Mouse (Mus musculus) midbrain, embryonic 16.5 days (tissue): ENCODE results near the gene Fbxo3. TPM values are rescaled to one million over a fixed set of nuclear protein-coding genes. Genes with fewer than 3 reads are reported as not detected.

Source experiments
- ATAC-seq: fragments of 200-750 bp; cut with Nextera tagmentation; 2 replicates; pipeline ENCODE4 v1.8.0; 2017; ENCODE audit warnings: moderate TSS enrichment
- H3K27ac ChIP-seq: fragments of 300-500 bp; sonication (generic); 2 replicates; pipeline ENCODE4 v1.5.1; 2014; ENCODE audit warnings: mild to moderate bottlenecking, low read length, mixed read lengths
- H3K27me3 ChIP-seq: fragments of 300-500 bp; sonication (generic); 2 replicates; pipeline ENCODE4 v1.6.1; 2014; ENCODE audit warnings: low read depth, low read length, mixed read lengths; ENCODE audit not compliant: control insufficient read depth, insufficient read depth
- H3K36me3 ChIP-seq: fragments of 300-500 bp; sonication (generic); 2 replicates; pipeline ENCODE4 v1.6.1; 2014; ENCODE audit warnings: mild to moderate bottlenecking, low read length, moderate library complexity, mixed read lengths; ENCODE audit not compliant: control insufficient read depth, insufficient read depth
- H3K4me1 ChIP-seq: fragments of 300-500 bp; sonication (generic); 2 replicates; pipeline ENCODE4 v1.6.1; 2014; ENCODE audit warnings: mild to moderate bottlenecking, low read length, mixed read lengths; ENCODE audit not compliant: control insufficient read depth, insufficient read depth
- H3K4me2 ChIP-seq: fragments of 300-500 bp; sonication (generic); 2 replicates; pipeline ENCODE4 v1.6.1; 2014; ENCODE audit warnings: mild to moderate bottlenecking, low read length, mixed read lengths
- H3K4me3 ChIP-seq: fragments of 300-500 bp; sonication (generic); 2 replicates; pipeline ENCODE4 v1.5.1; 2014; ENCODE audit warnings: low read depth, mild to moderate bottlenecking, low read length, moderate library complexity, mixed read lengths
- H3K9ac ChIP-seq: fragments of 300-500 bp; sonication (generic); 2 replicates; pipeline ENCODE4 v1.6.1; 2014; ENCODE audit warnings: low read depth, low read length, mixed read lengths
- H3K9me3 ChIP-seq: fragments of 300-500 bp; sonication (generic); replicated peaks from 2 replicates; pipeline ENCODE4 v1.6.1; 2014; ENCODE audit warnings: mild to moderate bottlenecking, low read length, mixed read lengths; ENCODE audit not compliant: control insufficient read depth, poor library complexity, severe bottlenecking
- whole genome bisulfite sequencing: fragments of 180-500 bp; shearing (Covaris S2); extraction: QIAGEN DNeasy Blood & Tissue Kit; methylation state at CpG from one replicate; pipeline ENCODE4 v1.1.7; 2014; 5-methylcytosine and 5-hydroxymethylcytosine counted together
- polyA plus RNA-seq: library from polyadenylated mRNA; unstranded; fragments of >200 nt; fragmentation: Nextera tagmentation; extraction: Ambion mirVana; gene quantifications from 2 replicates; pipeline ENCODE4 v1.2.1, GENCODE M21; 2015

The Fbxo3 gene
- polyA plus RNA-seq, 1 experiment from 2014 or later: 84.0 TPM

GRCm38 (mm10) chr2:104032056-104032455 lies 4.5 kb downstream of the Fbxo3 start:
- no peak overlapping the region for H3K4me3 ChIP-seq

DNA sequence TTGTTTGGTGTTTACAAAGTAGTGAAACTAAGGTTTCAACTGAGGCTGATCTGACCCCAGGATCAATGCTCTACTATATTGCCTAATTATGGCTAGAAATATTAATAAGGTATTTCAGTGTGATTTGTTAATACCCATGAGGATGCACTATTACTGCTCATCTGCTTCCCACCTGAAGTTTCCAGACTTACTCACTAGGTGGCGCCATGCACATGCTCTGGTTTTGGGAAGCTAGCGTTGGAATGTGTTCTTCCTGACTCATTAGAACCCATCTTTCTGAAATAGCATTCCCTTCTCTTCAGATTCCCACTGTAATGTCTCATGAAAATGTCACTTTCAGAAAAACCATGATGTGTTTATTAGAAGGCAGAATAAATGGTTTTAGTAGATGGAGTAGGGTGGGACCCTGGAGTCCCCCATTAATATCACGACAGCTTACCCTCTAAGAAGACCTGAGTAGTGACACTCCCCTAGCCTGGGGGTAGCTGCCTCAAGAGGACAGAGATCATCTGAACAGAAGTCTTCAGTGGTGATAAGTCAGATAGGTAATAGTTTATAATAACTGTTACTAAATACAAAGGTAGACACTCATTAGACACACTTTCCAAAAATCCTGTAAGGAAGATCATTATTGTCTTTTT lies 7.4 kb downstream of the Fbxo3 start:
- Histone ChIP-seq H3K36me3 (peaks cover 30% of the 10 kb centered on the region), H3K27me3 (no peaks in the 10 kb centered on the region), H3K4me1 (peaks cover 7% of the 10 kb centered on the region; the same call in 1 of the 2 replicates), H3K9me3 (no peaks in the 10 kb centered on the region), H3K4me2 (no peak overlapping the region), H3K9ac (no peak overlapping the region), H3K27ac (no peak overlapping the region), H3K4me3 (no peak overlapping the region)
- ATAC-seq: no peak
- 32% methylated on average over 3 of the region's 3 CpGs for WGBS

More at GRCm38 (mm10) chr2:104032056-104032455, 4.5 kb downstream of the Fbxo3 start:
- Histone ChIP-seq H3K9me3 (no peaks in the 10 kb centered on the region), H3K4me2 (no peak overlapping the region), H3K9ac (no peak overlapping the region), H3K4me1 (peaks cover 26% of the 10 kb centered on the region), H3K27ac (no peak overlapping the region), H3K27me3 (no peaks in the 10 kb centered on the region), H3K36me3 (peaks cover 20% of the 10 kb centered on the region)
- ATAC-seq: no peak
- WGBS: 91% methylated on average over 3 of the region's 3 CpGs

- no peak for ATAC-seq
- Histone ChIP-seq H3K9ac (no peak overlapping the region), H3K4me1 (0 out of 2 replicates have a peak, but pooled peaks cover under 1% of the 10 kb centered on the region), H3K36me3 (peaks cover 30% of the 10 kb centered on the region), H3K27me3 (no peaks in the 10 kb centered on the region), H3K4me2 (no peak overlapping the region), H3K27ac (no peak overlapping the region), H3K4me3 (no peak overlapping the region), H3K9me3 (no peaks in the 10 kb centered on the region)
- WGBS: 92% methylated on average over 6 of the region's 6 CpGs
Observed at GRCm38 (mm10) chr2:104035595-104035994, 8.1 kb downstream of the Fbxo3 start.

DNA sequence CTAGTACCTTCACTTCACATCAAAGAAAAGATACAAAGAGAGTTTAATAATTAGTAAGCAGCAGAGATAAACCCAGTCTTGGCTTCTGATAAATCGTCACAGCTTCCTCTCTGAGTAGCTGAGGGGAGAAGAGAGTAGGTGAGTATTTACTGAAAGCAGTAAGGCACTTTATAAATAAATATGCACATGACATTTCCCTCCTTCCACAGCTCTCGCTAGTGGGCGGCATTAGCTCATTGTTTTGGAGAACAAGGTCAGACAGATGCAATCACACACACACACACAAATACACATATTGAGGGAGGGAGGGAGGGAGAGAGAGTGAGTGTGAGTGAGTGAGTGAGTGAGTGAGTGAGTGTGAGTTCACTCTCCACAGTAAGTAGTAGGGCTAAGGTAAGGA lies 8.8 kb downstream of the Fbxo3 start:
- Histone ChIP-seq H3K9me3 (no peaks in the 10 kb centered on the region), H3K4me3 (no peak overlapping the region), H3K4me1 (no peaks in the 10 kb centered on the region), H3K4me2 (no peak overlapping the region), H3K27me3 (no peaks in the 10 kb centered on the region), H3K9ac (no peak overlapping the region), H3K27ac (no peak overlapping the region), H3K36me3 (peaks cover 30% of the 10 kb centered on the region)
- no peak for ATAC-seq
- WGBS: 64% methylated on average over 3 of the region's 3 CpGs

GRCm38 (mm10) chr2:104038236-104038635 lies 10.7 kb downstream of the Fbxo3 start:
- no peak for ATAC-seq
- WGBS: 57% methylated on average over 2 of the region's 2 CpGs
- H3K4me1 ChIP-seq: no peaks in the 10 kb centered on the region
- no peak overlapping the region for H3K9ac ChIP-seq
- no peaks in the 10 kb centered on the region for H3K9me3 ChIP-seq
- no peak overlapping the region for H3K4me2 ChIP-seq
- H3K27me3 ChIP-seq: no peaks in the 10 kb centered on the region
- H3K27ac ChIP-seq: no peak overlapping the region
- no peak overlapping the region for H3K4me3 ChIP-seq
- H3K36me3 ChIP-seq: peaks cover 31% of the 10 kb centered on the region

DNA sequence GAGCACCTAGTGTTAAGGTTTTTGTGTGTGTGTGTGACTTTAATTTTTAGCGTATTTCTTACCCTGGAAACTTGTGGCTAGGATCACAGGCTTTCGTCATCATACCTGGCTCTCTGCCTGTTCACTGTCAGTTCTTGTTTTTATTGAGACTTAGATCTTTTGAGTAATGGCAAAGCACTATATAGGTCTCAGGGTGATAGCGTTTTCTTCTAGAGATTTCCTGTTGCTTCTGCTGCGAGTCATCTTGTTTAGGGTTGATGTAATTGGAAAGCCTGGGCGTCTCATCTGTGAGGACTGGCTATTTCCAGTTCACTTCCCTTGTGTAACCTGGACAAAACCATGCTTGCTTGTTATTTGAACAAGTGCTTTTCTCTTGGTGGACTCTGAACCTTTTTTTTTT lies 14.1 kb downstream of the Fbxo3 start:
- Histone ChIP-seq H3K4me3 (no peak overlapping the region), H3K27me3 (no peaks in the 10 kb centered on the region), H3K9ac (no peak overlapping the region), H3K36me3 (peaks cover 22% of the 10 kb centered on the region), H3K4me1 (no peaks in the 10 kb centered on the region), H3K4me2 (no peak overlapping the region), H3K27ac (no peak overlapping the region), H3K9me3 (no peaks in the 10 kb centered on the region)
- no peak for ATAC-seq
- 82% methylated on average over 5 of the region's 5 CpGs for WGBS

GRCm38 (mm10) chr2:104042766-104043165 lies 15.2 kb downstream of the Fbxo3 start:
- Histone ChIP-seq H3K27me3 (no peaks in the 10 kb centered on the region), H3K27ac (no peak overlapping the region), H3K9me3 (no peaks in the 10 kb centered on the region), H3K4me1 (no peaks in the 10 kb centered on the region), H3K4me2 (no peak overlapping the region), H3K36me3 (peaks cover 18% of the 10 kb centered on the region), H3K4me3 (no peak overlapping the region), H3K9ac (no peak overlapping the region)
- no peak for ATAC-seq
- 96% methylated on average over 15 of the region's 15 CpGs for WGBS

- WGBS: 48% methylated on average over 4 of the region's 5 CpGs
- Histone ChIP-seq H3K4me1 (no peaks in the 10 kb centered on the region), H3K36me3 (peaks cover 25% of the 10 kb centered on the region), H3K9ac (no peak overlapping the region), H3K9me3 (no peaks in the 10 kb centered on the region), H3K4me3 (no peak overlapping the region), H3K4me2 (no peak overlapping the region), H3K27me3 (no peaks in the 10 kb centered on the region), H3K27ac (no peak overlapping the region)
- ATAC-seq: no peak
Observed at GRCm38 (mm10) chr2:104043624-104044478, 16.3 kb downstream of the Fbxo3 start.

DNA sequence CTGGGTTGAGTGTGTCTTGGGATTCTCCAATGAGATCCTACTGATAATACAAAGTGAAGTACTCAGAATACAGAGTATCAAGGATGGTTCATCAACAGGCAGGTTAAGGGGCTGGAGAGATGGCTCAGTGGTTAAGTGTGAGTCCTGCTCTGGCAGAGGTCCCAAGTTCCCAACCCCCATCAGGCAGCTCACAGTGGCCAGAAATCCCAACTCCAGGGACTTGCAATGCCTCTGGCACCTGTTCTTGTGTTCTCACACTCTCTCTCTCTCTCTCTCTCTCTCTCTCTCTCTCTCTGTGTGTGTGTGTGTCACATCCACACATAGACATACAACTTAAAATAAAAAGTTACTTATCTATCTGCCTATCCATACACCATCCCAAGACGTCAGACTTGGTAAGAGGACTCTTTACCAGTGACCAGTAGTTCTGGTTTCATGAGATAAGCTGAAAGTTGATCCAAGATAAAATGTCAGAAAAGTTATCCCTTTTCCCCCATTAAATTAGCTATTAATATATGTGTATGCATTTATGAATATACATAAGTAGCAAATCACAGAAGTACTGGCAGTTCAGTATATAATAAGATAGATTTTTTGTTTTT lies 17.1 kb downstream of the Fbxo3 start:
- H3K4me2 ChIP-seq: no peak overlapping the region
- no peaks in the 10 kb centered on the region for H3K27me3 ChIP-seq
- H3K36me3 ChIP-seq: peaks cover 20% of the 10 kb centered on the region
- 88% methylated on average over 1 of the region's 1 CpGs for WGBS
- ATAC-seq: no peak
- no peaks in the 10 kb centered on the region for H3K4me1 ChIP-seq
- H3K9me3 ChIP-seq: no peaks in the 10 kb centered on the region
- no peak overlapping the region for H3K4me3 ChIP-seq
- H3K9ac ChIP-seq: no peak overlapping the region
- H3K27ac ChIP-seq: no peak overlapping the region
